Mouse (Mus musculus): Measurements from ENCODE around the gene Cdhr5.

DNA sequence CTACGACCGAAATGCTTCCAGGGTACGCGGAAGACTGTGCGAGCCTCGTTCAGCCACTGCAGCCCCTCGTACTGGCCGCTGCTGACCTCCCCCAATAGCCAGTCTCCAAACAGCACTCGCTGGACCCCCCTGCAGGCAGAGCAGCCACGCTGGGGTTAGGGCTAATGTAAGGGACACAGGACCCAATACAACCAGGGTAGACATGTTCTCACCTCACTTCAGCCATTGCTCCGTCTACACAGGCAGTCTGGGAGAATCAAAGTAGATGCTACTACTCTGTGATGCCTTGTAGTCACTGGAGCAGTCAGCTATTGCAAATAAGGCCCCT, 11.2 kb downstream of the Cdhr5 start:
- no peak for TF ChIP-seq CTCF (IDR thresholded peaks at IDR 0.05; ENCODE audit: low read depth)
- TF ChIP-seq EP300 (IDR thresholded peaks at IDR 0.05; ENCODE audit: low read depth) = no peak

All from liver, embryonic 14.5 days (tissue).